Mouse (Mus musculus): ENCODE results near the gene Irf2. TPM values are rescaled to one million over a fixed set of nuclear protein-coding genes. Genes with fewer than 3 reads are reported as not detected.

Gene Irf2
- total RNA-seq, 2 experiments from 2014 or later, result 54.7 to 56.1 TPM

- DNase-seq, result no peak
These were observed 18.1 kb downstream of the Irf2 start for GRCm38 (mm10) chr8:46757613-46758012.

DNA sequence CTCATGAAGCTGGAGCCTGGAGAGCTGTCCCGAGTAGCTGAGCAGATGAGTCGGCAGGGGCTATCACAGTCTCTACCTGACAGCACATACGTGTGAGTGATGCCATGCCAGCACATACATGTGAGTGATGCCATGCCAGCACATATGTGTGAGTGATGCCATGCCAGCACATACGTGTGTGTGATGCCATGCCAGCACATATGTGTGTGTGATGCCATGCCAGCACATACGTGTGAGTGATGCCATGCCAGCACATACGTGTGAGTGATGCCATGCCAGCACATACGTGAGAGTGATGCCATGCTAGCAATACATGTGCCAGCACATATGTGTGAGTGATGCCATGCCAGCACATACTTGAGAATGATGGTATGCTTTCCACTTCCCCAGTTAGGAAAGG is 18.6 kb downstream of the Irf2 start:
- DNase-seq, result no peak

DNA sequence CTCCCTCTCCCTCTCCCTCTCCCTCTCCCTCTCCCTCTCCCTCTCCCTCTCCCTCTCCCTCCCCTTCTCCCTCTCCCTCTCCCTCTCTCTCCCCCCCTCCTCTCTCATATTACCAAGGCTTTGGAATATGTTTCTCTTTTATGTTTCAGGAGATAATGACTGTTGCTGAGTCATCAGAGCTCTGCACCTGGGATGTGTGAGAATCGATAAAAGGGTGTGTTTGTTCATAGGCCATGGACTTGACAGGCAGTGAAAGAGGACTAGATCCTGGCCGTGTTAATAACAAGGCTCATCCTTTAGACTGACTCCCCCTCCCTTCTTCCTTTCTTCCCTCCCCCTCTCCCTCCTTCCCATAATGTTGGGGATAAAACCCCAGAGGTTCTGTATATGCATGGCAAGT is 19.1 kb downstream of the Irf2 start:
- DNase-seq, result no peak

DNA sequence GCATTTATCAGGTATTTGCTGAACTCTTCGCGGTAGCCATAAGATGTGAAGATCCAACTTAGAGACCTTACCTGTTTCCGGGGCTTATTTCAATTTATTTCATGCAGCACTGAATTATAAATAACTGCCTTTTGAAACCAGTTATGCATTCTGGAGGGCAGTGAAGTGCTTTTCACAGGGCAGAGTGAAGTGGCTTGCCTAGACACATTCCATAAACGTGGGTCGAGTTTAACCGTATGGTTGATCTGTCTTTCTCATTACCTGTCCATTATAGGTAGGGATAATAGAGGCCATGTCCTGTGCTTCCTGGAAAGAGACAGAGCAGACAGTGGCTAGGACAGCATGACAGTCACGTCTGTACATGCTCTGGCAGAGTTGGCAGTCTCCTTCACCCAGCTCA is 20.0 kb downstream of the Irf2 start:
- DNase-seq, result no peak

- DNase-seq, result no peak
These were observed 21.2 kb downstream of the Irf2 start for GRCm38 (mm10) chr8:46760701-46761100.

DNA sequence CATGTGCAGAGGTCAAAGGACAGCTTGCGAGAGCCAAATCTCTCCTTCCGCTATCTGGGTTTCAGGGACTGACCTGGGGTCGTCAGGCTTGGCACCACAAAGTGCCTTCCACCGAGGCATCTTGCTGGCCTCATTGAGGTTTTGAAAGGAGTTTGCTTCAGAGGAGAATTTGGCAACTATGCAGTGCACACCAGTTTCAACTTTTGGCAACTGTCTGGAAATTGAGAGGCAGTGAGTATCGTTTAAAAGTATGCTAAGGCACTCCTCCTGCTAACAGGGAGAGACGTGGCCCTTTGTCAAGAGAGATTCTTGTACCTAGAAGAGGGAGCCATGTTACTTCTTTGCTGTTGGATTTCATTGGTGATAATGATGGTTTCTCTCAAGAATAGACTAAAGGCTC is 21.9 kb downstream of the Irf2 start:
- DNase-seq, result no peak

GRCm38 (mm10) chr8:46769408-46770180 is 30.1 kb downstream of the Irf2 start:
- no peak for DNase-seq

DNA sequence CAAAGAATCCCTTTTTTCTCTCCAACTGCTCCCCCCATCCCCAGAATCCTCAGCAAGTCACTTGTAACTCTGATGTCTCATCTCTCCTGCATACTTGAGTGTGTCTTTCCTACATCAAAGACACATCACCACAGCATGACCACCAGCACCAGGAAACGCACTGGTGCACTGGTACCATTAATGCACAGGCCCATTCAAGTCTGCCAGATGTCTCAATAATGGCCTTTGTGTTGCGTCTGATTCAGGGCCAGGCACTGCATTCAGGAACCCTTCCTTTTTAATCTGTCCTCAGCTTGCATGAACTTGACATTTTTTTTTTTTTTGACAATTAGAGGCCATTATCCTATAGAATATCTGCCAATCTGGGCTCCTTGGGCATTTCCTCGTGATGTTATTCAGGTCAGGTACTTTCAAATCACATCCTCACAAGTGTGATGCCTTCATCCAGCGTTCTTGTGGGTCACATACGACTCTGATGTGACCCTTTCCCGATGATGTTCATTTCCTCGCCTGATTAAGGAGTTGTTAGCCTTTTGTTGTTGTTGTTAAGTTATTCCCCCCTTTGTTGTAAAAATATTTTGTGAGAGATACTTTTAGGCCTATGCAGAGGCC is 31.5 kb downstream of the Irf2 start:
- no peak for DNase-seq

DNA sequence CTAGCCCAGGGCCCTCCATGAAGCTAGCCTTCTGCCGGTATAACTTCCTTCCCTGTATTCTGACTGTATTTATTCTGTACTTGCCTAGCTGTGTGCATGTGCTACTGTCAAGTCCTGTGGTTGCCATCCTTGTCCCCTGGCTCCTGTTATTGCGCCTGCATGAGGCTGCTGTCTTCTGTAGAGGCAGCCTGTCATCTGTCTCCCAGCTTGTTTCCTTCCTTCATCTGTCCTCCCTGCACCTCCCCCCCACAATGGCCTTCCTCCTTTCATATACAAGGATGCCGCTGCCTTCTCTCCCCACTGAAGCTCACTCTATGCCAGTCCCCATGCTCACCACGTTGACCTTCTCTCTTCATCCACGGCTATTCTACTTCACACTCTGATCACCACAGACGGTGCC is 33.3 kb downstream of the Irf2 start:
- no peak for DNase-seq

GRCm38 (mm10) chr8:46777760-46778460 is 38.4 kb downstream of the Irf2 start:
- DNase-seq, result peak; percentile 29

DNA sequence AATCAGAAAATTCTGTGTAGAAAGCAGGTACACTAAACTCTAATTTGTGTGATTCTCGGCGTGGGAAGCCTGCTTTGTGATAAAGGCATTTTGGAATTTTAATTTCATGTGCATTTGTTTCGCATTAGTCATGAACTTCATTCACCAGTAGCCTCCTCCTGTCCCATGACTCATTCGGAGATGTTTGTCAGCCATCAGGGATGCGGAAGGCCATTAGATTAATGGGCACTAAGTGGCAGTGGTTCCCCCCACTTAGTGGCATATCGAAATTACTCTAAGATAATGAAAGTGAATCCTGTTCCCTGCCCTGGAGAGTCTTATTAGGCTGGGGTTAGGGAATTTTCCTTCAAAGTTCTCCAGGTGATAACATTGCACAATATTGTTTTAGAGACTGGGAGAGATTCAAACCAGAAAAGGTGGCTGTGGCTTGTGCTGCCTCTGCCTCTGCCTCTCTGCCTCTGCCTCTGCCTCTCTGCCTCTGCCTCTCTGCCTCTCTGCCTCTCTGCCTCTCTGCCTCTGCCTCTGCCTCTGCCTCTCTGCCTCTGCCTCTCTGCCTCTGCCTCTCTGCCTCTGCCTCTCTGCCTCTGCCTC is 41.6 kb downstream of the Irf2 start:
- peak; percentile 36 for DNase-seq

GRCm38 (mm10) chr8:46782254-46782653 is 42.7 kb downstream of the Irf2 start:
- no peak for DNase-seq

GRCm38 (mm10) chr8:46785070-46785469 is 45.5 kb downstream of the Irf2 start:
- no peak for DNase-seq

- DNase-seq, result no peak
These were observed 46.4 kb downstream of the Irf2 start for GRCm38 (mm10) chr8:46785926-46786325.

DNA sequence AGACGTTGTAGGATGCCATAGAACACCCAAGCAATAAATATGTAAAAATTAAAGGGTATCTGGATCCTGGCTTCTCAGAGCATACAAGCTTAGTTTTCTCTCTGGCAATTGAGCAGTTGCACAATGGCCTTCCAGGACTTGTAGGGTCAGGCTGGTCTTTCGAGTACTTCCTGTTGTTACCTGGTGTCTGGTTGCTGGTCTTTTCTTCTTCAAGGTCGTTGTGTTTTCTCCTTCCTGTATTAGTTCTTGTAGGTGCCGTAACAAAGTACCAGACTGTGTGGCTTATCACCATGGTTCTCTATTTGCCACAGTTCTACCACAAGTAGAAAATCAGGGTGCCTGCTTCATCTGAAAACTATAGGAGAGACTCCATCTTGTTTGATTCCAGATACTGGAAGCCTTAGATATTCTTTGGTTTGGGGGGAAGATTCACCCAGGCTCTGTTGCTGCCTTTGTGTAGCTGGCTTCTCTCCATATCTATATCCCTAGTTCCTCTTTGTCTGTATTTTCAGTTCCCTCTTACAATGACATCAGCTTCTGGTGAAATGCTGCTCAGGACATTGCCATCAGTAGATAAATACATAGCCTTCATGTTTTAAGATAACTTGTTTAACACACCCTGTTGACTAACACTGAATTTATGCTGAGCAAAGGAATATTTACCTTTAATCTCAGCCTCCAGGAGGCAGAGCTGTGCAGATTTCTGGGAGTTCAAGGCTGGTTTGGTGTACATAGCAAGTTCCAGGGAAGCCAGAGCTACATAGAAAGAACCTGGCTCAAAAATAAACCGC is 49.8 kb downstream of the Irf2 start:
- DNase-seq, result no peak

DNA sequence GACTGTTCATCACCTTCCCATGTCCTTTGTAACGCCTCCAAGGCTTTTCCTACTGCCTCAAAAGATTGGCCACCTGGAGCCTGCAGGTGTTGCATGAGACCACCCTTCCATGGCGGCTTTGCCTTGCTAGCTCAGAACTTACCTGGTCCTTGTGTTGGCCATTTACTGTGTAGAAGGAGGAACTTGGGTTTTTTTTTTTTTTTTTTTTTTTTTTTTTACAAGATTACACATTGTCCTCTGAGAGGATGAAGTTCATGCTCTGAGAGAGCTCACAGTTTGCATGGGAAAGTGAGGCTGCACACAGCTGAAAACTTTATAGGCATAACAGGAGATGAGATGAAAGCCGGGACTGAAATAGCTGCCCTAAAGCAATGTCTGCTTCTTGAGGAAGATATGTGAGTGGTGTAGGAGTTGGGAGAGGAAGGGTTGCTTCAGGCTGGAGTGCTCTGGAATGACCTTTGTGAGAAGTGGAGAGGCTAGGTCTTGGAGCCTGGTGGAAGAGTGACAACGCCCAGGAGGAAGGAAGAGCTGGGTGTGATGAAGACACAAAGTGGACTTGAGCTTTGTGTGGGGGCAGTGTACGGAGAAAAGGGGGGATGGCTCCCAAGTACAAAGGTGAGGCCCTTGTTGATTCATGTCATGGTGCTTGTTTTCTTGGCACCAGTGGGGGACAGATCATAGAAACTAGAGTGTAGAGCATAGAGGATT is 52.3 kb downstream of the Irf2 start:
- no peak for DNase-seq

DNA sequence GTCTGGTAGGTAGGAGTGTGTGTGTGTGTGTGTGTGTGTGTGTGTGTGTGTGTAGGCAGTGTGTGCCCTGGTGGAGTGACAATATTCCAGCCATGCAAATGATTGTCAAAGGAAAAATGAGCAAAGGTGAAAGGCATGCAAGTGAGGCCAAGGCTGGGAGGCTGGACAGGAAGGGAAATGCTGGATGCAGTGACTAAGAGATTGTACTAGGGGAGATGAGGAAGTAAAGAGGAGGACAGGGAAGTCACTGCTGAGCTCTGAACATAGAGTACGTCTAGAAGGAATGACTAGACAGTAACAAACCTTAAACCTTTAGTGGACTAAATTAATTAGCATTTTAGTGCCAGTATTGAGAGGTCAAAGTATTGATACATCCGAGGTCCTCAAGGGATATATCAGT is 53.1 kb downstream of the Irf2 start:
- no peak for DNase-seq

- no peak for DNase-seq
These were observed 53.7 kb downstream of the Irf2 start for GRCm38 (mm10) chr8:46793248-46793647.

- no peak for DNase-seq
These were observed 54.8 kb downstream of the Irf2 start for GRCm38 (mm10) chr8:46794317-46794716.

- no peak for DNase-seq
These were observed 59.7 kb downstream of the Irf2 start for GRCm38 (mm10) chr8:46799212-46799611.

DNA sequence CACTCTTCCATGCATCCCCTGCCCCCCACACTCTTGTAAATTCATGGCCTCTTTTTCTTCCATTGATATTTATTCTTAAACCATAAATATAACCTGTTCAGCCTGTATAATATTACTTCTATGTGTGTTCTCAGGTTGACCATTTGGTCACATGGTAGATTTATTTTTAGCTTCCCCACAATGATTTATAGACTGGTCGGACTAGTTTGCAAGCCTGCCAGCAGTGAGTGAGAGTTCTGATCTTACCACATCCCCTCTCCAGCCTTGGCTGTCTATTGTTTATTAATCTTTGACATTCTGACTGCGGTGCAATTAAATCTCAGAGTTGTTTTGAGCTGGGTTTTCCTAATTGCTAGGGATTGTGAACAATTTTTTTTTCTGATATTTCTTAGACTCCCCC is 60.2 kb downstream of the Irf2 start:
- DNase-seq, result peak; percentile 16
